Mouse (Mus musculus): ENCODE measurements at regions not wholly inside any gene's neighbourhood (a gene's known extent, or its start where the extent isn't known, plus 50 kb on each side); places are given as distances from the start of the nearest gene placed in this dataset.
A peak's percentile ranks its signal among the peaks of the same experiment; 100 is the strongest.

DNA sequence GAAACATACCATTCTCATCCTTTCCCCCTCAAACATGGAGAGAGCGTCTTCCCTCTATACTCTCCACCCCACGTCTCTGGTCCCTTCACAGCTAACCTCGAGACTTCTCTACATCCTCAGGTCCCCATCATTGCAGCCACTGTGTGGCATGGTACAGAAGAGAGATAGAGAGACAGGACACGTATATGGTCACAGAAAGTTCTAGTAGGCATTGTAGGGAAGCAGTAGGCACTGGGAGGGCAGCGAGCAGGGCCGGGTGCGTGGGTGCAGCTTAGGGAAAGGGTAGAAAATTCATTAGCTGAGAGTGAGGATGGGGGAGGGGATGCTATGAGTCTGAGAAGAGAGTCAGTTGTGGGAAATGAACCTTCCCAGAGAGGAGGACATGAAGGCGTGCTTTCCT, 210.4 kb upstream of the Amigo2 start:
- Histone ChIP-seq H3K27ac (ENCODE audit: control insufficient read depth, insufficient read depth, low read length) (no peak overlapping the region), H3K36me3 (ENCODE audit: control insufficient read depth, insufficient read depth, low read length) (no peaks in the 10 kb centered on the region), H3K27me3 (ENCODE audit: control insufficient read depth, insufficient read depth, low read length) (no peaks in the 10 kb centered on the region), H3K4me1 (replicated peaks; ENCODE audit: control insufficient read depth, insufficient read depth, low read length) (peaks cover 38% of the 10 kb centered on the region), H3K4me3 (ENCODE audit: control insufficient read depth, insufficient read depth, low read length) (no peak overlapping the region)
- TF ChIP-seq POLR2A (IDR thresholded peaks at IDR 0.05; ENCODE audit: control insufficient read depth, extremely low read depth, insufficient read depth, low read length, poor library complexity) (no peak), CTCF (IDR thresholded peaks at IDR 0.05; ENCODE audit: borderline replicate concordance, control insufficient read depth, extremely low read depth, insufficient read depth, low read length, poor library complexity) (no peak)
- WGBS = 77% methylated on average over 8 of the region's 8 CpGs
- DNase-seq = no peak

- 92% methylated on average over 16 of the region's 16 CpGs for WGBS
- TF ChIP-seq POLR2A (IDR thresholded peaks at IDR 0.05; ENCODE audit: control insufficient read depth, extremely low read depth, insufficient read depth, low read length, poor library complexity) = no peak
- TF ChIP-seq CTCF (IDR thresholded peaks at IDR 0.05; ENCODE audit: borderline replicate concordance, control insufficient read depth, extremely low read depth, insufficient read depth, low read length, poor library complexity) = no peak
Measured at GRCm38 (mm10) chr15:97456991-97457390, 209.9 kb upstream of the Amigo2 start.

DNA sequence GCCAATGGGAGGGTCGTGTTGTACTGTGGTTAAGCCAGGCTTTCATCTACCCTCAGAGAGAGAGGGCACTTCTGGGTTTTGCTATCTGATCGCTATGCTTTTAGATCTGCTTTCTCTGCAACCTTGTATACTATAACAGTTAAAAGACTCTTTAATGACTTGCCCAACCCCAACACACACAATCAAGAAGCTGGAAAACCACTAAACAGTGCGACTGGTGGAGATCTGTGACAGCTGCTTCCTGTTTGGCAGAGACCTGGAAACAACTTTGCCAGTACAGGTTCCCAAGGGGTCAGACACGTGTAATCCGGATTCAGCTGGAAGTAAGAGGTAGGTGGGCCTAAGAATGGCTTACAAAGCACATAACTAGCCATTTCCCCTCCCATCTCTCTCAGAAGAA, 208.6 kb upstream of the Amigo2 start:
- H3K27me3 ChIP-seq (ENCODE audit: control insufficient read depth, insufficient read depth, low read length) = no peaks in the 10 kb centered on the region
- no peaks in the 10 kb centered on the region for H3K36me3 ChIP-seq (ENCODE audit: control insufficient read depth, insufficient read depth, low read length)
- no peak overlapping the region for H3K4me3 ChIP-seq (ENCODE audit: control insufficient read depth, insufficient read depth, low read length)
- peak overlapping the region; percentile 26 for H3K27ac ChIP-seq (ENCODE audit: control insufficient read depth, insufficient read depth, low read length)
- TF ChIP-seq POLR2A (IDR thresholded peaks at IDR 0.05; ENCODE audit: control insufficient read depth, extremely low read depth, insufficient read depth, low read length, poor library complexity) = no peak
- TF ChIP-seq CTCF (IDR thresholded peaks at IDR 0.05; ENCODE audit: borderline replicate concordance, control insufficient read depth, extremely low read depth, insufficient read depth, low read length, poor library complexity) = no peak
- WGBS = 2% methylated on average over 5 of the region's 5 CpGs
- DNase-seq = no peak
- H3K4me1 ChIP-seq (replicated peaks; ENCODE audit: control insufficient read depth, insufficient read depth, low read length) = peaks cover 38% of the 10 kb centered on the region

More at GRCm38 (mm10) chr15:97456991-97457390, 209.9 kb upstream of the Amigo2 start:
- DNase-seq = no peak
- peaks cover 38% of the 10 kb centered on the region for H3K4me1 ChIP-seq (replicated peaks; ENCODE audit: control insufficient read depth, insufficient read depth, low read length)
- no peak overlapping the region for H3K27ac ChIP-seq (ENCODE audit: control insufficient read depth, insufficient read depth, low read length)
- H3K4me3 ChIP-seq (ENCODE audit: control insufficient read depth, insufficient read depth, low read length) = no peak overlapping the region
- H3K27me3 ChIP-seq (ENCODE audit: control insufficient read depth, insufficient read depth, low read length) = no peaks in the 10 kb centered on the region
- no peaks in the 10 kb centered on the region for H3K36me3 ChIP-seq (ENCODE audit: control insufficient read depth, insufficient read depth, low read length)

DNA sequence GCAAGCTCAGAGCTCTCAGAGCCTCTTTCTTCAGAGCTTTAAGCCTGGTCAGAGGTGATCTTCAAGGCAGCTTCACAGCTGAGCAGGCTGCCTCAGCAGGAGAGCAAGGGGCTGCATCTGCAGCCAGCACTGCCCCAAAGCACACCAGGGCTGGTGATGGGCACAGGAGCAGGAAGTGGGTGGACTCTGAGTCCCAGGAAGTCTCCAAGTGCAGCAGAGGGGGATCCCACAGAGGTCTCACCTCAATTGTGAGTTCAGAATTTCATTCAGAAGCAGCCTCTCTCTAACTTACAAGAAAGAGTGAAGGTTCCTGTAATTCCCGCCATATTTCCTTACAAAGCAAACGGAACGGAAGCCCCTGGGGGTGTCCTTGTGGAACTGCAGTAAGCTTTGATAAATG, 202.6 kb upstream of the Amigo2 start:
- H3K4me3 ChIP-seq (ENCODE audit: control insufficient read depth, insufficient read depth, low read length) = no peak overlapping the region
- H3K27ac ChIP-seq (ENCODE audit: control insufficient read depth, insufficient read depth, low read length) = no peak overlapping the region
- no peaks in the 10 kb centered on the region for H3K36me3 ChIP-seq (ENCODE audit: control insufficient read depth, insufficient read depth, low read length)
- H3K27me3 ChIP-seq (ENCODE audit: control insufficient read depth, insufficient read depth, low read length) = no peaks in the 10 kb centered on the region
- TF ChIP-seq CTCF (IDR thresholded peaks at IDR 0.05; ENCODE audit: borderline replicate concordance, control insufficient read depth, extremely low read depth, insufficient read depth, low read length, poor library complexity) (no peak), POLR2A (IDR thresholded peaks at IDR 0.05; ENCODE audit: control insufficient read depth, extremely low read depth, insufficient read depth, low read length, poor library complexity) (no peak)
- no peak for DNase-seq
- H3K4me1 ChIP-seq (replicated peaks; ENCODE audit: control insufficient read depth, insufficient read depth, low read length) = peaks cover 9% of the 10 kb centered on the region
- 81% methylated on average over 3 of the region's 3 CpGs for WGBS

DNA sequence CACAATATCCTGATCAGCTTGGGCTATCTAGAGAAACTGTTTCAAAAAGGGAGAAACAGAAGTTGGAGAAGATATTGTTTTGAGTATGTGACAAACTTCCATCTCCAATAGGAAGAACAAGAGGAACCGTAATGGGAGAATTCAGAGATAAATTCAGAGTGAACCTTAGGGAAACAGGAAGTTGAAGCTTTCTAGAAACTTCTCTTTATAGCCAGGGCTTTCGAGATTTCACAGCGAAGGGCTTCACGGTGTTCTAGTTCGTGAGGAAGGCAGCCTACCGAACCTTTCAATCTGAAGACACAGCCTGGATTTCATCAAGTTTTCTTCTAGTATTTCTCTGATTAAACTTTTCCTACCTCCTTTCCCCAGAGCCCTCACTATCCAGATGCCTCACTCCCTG, 201.9 kb upstream of the Amigo2 start:
- H3K4me3 ChIP-seq (ENCODE audit: control insufficient read depth, insufficient read depth, low read length) = no peak overlapping the region
- 54% methylated on average over 6 of the region's 6 CpGs for WGBS
- H3K36me3 ChIP-seq (ENCODE audit: control insufficient read depth, insufficient read depth, low read length) = no peaks in the 10 kb centered on the region
- TF ChIP-seq POLR2A (IDR thresholded peaks at IDR 0.05; ENCODE audit: control insufficient read depth, extremely low read depth, insufficient read depth, low read length, poor library complexity) (no peak), CTCF (IDR thresholded peaks at IDR 0.05; ENCODE audit: borderline replicate concordance, control insufficient read depth, extremely low read depth, insufficient read depth, low read length, poor library complexity) (no peak)
- H3K27me3 ChIP-seq (ENCODE audit: control insufficient read depth, insufficient read depth, low read length) = no peaks in the 10 kb centered on the region
- peaks cover 9% of the 10 kb centered on the region for H3K4me1 ChIP-seq (replicated peaks; ENCODE audit: control insufficient read depth, insufficient read depth, low read length)
- no peak overlapping the region for H3K27ac ChIP-seq (ENCODE audit: control insufficient read depth, insufficient read depth, low read length)
- DNase-seq = no peak

- Histone ChIP-seq H3K27me3 (ENCODE audit: control insufficient read depth, insufficient read depth, low read length) (no peaks in the 10 kb centered on the region), H3K4me3 (ENCODE audit: control insufficient read depth, insufficient read depth, low read length) (no peak overlapping the region), H3K36me3 (ENCODE audit: control insufficient read depth, insufficient read depth, low read length) (no peaks in the 10 kb centered on the region), H3K27ac (ENCODE audit: control insufficient read depth, insufficient read depth, low read length) (no peak overlapping the region), H3K4me1 (replicated peaks; ENCODE audit: control insufficient read depth, insufficient read depth, low read length) (peaks cover 9% of the 10 kb centered on the region)
- WGBS = 63% methylated on average over 5 of the region's 5 CpGs
- no peak for DNase-seq
- TF ChIP-seq CTCF (IDR thresholded peaks at IDR 0.05; ENCODE audit: borderline replicate concordance, control insufficient read depth, extremely low read depth, insufficient read depth, low read length, poor library complexity) = no peak
- TF ChIP-seq POLR2A (IDR thresholded peaks at IDR 0.05; ENCODE audit: control insufficient read depth, extremely low read depth, insufficient read depth, low read length, poor library complexity) = no peak
Measured at GRCm38 (mm10) chr15:97448243-97448880, 201.3 kb upstream of the Amigo2 start.

GRCm38 (mm10) chr15:97446181-97446580, 199.1 kb upstream of the Amigo2 start:
- H3K4me1 ChIP-seq (replicated peaks; ENCODE audit: control insufficient read depth, insufficient read depth, low read length) = peaks cover 9% of the 10 kb centered on the region
- H3K27ac ChIP-seq (ENCODE audit: control insufficient read depth, insufficient read depth, low read length) = no peak overlapping the region
- no peak overlapping the region for H3K4me3 ChIP-seq (ENCODE audit: control insufficient read depth, insufficient read depth, low read length)
- WGBS = 96% methylated on average over 9 of the region's 9 CpGs
- no peaks in the 10 kb centered on the region for H3K36me3 ChIP-seq (ENCODE audit: control insufficient read depth, insufficient read depth, low read length)
- TF ChIP-seq POLR2A (IDR thresholded peaks at IDR 0.05; ENCODE audit: control insufficient read depth, extremely low read depth, insufficient read depth, low read length, poor library complexity) (no peak), CTCF (IDR thresholded peaks at IDR 0.05; ENCODE audit: borderline replicate concordance, control insufficient read depth, extremely low read depth, insufficient read depth, low read length, poor library complexity) (no peak)
- DNase-seq = no peak
- H3K27me3 ChIP-seq (ENCODE audit: control insufficient read depth, insufficient read depth, low read length) = no peaks in the 10 kb centered on the region
